Mouse (Mus musculus): ENCODE results near the gene Slc16a12.

DNA sequence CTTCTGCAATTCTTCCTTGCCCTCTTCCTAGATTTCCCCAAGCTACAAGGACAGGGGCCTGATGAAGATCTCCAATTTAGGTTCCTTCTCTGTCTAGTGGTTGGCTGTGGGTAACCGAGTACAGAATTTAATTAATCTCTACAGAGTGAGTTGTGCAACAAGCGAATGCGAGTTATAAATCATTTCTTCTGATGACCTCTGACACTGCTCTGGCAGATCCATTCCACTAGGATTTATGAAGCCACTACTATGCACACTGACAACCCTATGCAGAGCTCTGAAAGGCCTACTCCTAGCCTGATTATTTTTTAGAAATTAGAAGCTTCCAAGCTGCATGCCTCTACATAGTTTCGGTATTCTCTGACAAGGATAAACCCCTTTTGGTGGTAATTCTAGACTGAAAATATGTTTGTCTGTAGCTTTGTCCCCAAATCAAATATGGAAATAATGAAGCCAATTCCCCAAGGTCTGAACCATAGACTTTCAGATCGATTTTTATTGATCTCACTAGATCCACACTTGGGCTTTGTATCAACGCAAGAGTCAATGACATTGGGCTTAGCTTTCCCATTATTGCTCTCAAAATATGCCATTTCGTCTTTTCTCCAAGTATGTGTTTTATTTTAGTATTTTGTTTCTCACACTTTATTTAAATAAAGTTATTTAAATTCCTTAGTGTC lies 9.6 kb upstream of the Slc16a12 start:
- TF ChIP-seq EP300 (IDR thresholded peaks at IDR 0.05; ENCODE audit: low read depth) (no peak), CTCF (IDR thresholded peaks at IDR 0.05; ENCODE audit: low read depth) (no peak)
